Mouse (Mus musculus): Measurements from ENCODE around the gene Gm4858. TPM values are rescaled to one million over a fixed set of nuclear protein-coding genes. Genes with fewer than 3 reads are reported as not detected.
"Not testable (repeated sequence)": the region's sequence is repeated elsewhere in the genome, so short reads cannot be mapped to it uniquely, and the experiment has no call there.

The Gm4858 gene
- polyA plus RNA-seq (2015; fragmentation: Nextera tagmentation; extraction: Ambion mirVana) = not detected in 2 replicates

DNA sequence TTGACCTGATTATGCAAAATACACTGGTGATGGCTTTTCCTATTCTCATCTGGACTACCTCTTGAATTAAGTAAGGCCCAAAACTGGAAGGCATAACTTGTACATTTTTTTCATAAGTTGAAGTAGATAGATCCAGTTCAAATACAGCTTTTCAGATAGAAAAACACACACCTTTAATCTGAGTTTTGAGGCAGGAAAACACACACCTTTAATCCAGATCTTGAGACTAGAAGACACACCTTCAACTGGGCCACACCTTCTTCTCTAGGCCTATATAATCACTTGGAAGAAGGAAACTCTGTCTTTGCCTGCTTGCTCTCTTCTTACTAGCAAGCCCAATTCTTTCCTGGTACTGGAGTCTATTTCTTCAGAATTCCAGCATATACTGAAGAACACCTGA lies at the start of gene Gm4858:
Gm4858 (plus strand) TSS at position 301 of the 400 bp plus-strand sequence.
- not testable (repeated sequence) for H3K27ac ChIP-seq (replicated peaks); H3K27me3 ChIP-seq; H3K4me3 ChIP-seq (replicated peaks); H3K9me3 ChIP-seq (replicated peaks); H3K36me3 ChIP-seq; ATAC-seq (ENCODE audit: insufficient number of reproducible peaks, low FRiP score, low TSS enrichment, low read depth); H3K4me2 ChIP-seq (replicated peaks); H3K4me1 ChIP-seq; H3K9ac ChIP-seq

DNA sequence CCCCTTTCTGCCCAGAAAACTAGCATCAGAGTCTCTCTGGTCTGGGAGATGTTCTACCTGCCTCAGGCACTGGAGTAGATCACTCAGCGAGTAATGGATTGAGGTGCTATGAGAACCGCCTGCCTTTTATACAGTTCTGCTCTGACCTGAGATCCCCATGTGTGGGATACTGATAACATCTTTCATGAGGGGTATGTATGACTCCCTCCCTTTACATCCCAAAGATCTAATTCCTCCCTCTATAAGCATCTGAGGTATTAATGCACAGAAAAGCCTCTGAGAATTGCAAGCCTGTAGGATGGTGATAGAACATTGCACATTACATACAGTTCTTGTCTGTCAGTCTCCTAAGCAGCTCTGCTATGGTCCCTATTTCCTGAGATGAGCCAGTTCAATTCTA lies 49.7 kb upstream of the Gm4858 start, which contains the start of gene Lce1m:
Lce1m (minus strand) TSS at position 101 of the 400 bp plus-strand sequence.
- no peaks in the 10 kb centered on the region for H3K36me3 ChIP-seq
- H3K27me3 ChIP-seq = no peaks in the 10 kb centered on the region
- ATAC-seq (ENCODE audit: insufficient number of reproducible peaks, low FRiP score, low TSS enrichment, low read depth) = no peak
- H3K4me3 ChIP-seq (replicated peaks) = no peak within 1 kb of the TSS
- WGBS = 73% methylated on average over 2 of the region's 2 CpGs
- no peak within 1 kb of the TSS for H3K9ac ChIP-seq
- no peaks in the 10 kb centered on the region for H3K9me3 ChIP-seq (replicated peaks)
- no peak within 1 kb of the TSS for H3K27ac ChIP-seq (replicated peaks)
- no peaks in the 10 kb centered on the region for H3K4me1 ChIP-seq
- no peak within 1 kb of the TSS for H3K4me2 ChIP-seq (replicated peaks)

DNA sequence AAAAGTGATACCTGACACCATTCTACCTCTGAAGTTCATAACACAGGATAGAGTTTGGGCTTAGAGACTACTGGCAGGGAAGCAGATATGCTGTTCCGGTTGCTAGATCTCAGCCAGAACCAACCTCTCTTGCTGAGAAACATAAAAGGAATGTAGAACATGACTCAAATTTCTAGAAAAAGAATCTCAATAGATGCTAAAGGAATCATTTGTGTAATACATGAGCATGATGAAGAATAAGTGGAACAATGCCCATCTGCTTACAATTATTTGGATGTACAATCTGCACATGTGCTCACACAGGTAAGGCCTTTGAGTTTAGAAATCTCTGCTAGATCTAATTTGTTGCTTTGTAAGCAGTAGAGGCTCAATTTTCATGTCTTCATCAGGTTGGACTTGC lies 47.5 kb upstream of the Gm4858 start:
- H3K27ac ChIP-seq (replicated peaks) = no peak overlapping the region
- no peaks in the 10 kb centered on the region for H3K27me3 ChIP-seq
- H3K4me1 ChIP-seq = no peaks in the 10 kb centered on the region
- no peaks in the 10 kb centered on the region for H3K36me3 ChIP-seq
- no peaks in the 10 kb centered on the region for H3K9me3 ChIP-seq (replicated peaks)
- no peak overlapping the region for H3K4me2 ChIP-seq (replicated peaks)
- H3K9ac ChIP-seq = no peak overlapping the region
- ATAC-seq (ENCODE audit: insufficient number of reproducible peaks, low FRiP score, low TSS enrichment, low read depth) = no peak
- WGBS = 80% methylated on average over 1 of the region's 1 CpGs
- H3K4me3 ChIP-seq (replicated peaks) = no peak overlapping the region

DNA sequence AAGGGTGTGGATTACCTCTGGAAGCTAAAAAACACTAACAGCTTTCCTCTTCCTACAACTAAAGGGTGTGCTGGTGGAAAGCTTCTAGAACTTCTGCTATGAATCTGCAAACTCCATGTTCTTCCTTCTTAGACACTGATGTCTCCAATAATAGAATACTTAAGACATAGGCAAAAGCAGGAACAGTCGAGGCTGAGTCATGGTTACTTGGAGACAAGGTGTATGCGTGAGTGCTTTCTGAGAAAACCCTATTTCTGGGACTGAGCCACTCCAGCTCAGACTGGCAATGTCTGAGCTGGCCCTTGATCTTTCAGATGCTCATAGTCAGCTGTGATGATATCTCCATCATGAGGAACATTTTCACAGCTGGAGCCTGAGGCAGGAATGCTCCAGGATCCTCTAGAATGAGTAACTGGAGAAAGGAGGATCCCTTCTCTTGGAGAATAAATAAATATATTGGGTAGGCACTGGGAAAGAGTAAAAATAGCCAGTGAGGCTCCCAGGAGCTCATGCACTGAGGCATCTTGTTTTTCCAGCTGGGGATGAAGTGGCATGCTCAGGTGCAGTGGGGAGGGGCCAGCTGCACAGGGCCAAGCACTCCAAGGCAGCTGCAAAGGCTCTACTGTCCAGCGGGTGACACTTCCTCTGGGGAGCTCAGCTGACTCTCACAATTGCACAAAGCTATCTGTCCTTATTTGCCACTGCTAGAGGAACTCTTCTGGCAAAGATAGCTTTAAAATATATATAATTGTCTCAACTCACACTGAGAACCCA lies 45.0 kb upstream of the Gm4858 start:
- no peaks in the 10 kb centered on the region for H3K9me3 ChIP-seq (replicated peaks)
- no peak for ATAC-seq (ENCODE audit: insufficient number of reproducible peaks, low FRiP score, low TSS enrichment, low read depth)

DNA sequence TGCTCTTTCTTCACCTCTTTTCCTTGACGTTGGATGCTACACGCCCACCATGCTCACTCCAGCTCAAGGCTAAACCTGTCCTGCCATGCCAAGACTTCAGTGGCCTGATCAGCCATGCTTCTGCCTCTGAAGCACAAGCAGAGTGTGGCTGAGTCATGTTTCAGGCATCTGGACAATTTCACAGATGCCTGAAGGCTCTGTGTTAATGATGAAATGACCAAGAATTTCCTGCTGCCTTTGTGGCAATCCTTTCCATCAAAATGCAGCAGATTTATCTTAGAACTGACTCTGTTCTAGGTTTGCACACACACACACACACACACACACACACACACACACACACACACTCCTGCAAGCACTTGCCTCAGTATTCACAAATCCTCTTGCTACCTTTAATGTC lies 43.1 kb upstream of the Gm4858 start:
- Histone ChIP-seq H3K4me1 (no peaks in the 10 kb centered on the region), H3K4me2 (replicated peaks) (no peak overlapping the region), H3K9me3 (replicated peaks) (no peaks in the 10 kb centered on the region), H3K27me3 (no peaks in the 10 kb centered on the region), H3K36me3 (no peaks in the 10 kb centered on the region), H3K9ac (no peak overlapping the region), H3K27ac (replicated peaks) (no peak overlapping the region), H3K4me3 (replicated peaks) (no peak overlapping the region)
- ATAC-seq (ENCODE audit: insufficient number of reproducible peaks, low FRiP score, low TSS enrichment, low read depth) = no peak
- 51% methylated on average over 2 of the region's 2 CpGs for WGBS

More for the DNA sequence above, 45.0 kb upstream of the Gm4858 start:
- no peaks in the 10 kb centered on the region for H3K27me3 ChIP-seq
- H3K36me3 ChIP-seq = no peaks in the 10 kb centered on the region
- WGBS = 80% methylated on average over 3 of the region's 3 CpGs
- H3K4me1 ChIP-seq = no peaks in the 10 kb centered on the region
- no peak overlapping the region for H3K4me3 ChIP-seq (replicated peaks)
- H3K27ac ChIP-seq (replicated peaks) = no peak overlapping the region
- H3K4me2 ChIP-seq (replicated peaks) = no peak overlapping the region
- no peak overlapping the region for H3K9ac ChIP-seq

DNA sequence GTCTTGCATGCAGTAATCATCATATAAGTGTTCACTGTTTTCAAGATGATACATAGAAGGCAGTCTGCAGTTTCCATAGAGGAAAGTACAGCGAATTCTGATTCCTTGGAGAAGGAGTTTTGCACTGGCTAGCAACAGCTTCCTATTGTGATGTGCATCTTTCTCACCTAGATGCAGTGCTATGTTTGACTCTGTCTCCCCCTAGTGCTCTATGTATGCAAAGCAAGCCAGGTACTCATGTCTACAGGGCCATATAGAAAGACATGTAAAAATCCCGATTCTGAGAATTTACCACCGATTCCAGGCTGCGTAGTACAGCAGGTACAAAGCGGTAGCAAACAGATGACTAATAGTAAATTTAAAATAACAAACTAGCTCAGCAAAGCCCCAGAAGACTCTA lies 37.2 kb upstream of the Gm4858 start:
- WGBS = 52% methylated on average over 5 of the region's 5 CpGs
- no peak overlapping the region for H3K4me3 ChIP-seq (replicated peaks)
- H3K36me3 ChIP-seq = no peaks in the 10 kb centered on the region
- H3K4me2 ChIP-seq (replicated peaks) = no peak overlapping the region
- H3K27ac ChIP-seq (replicated peaks) = no peak overlapping the region
- no peaks in the 10 kb centered on the region for H3K4me1 ChIP-seq
- H3K9me3 ChIP-seq (replicated peaks) = no peaks in the 10 kb centered on the region
- no peak overlapping the region for H3K9ac ChIP-seq
- no peak for ATAC-seq (ENCODE audit: insufficient number of reproducible peaks, low FRiP score, low TSS enrichment, low read depth)
- H3K27me3 ChIP-seq = no peaks in the 10 kb centered on the region

DNA sequence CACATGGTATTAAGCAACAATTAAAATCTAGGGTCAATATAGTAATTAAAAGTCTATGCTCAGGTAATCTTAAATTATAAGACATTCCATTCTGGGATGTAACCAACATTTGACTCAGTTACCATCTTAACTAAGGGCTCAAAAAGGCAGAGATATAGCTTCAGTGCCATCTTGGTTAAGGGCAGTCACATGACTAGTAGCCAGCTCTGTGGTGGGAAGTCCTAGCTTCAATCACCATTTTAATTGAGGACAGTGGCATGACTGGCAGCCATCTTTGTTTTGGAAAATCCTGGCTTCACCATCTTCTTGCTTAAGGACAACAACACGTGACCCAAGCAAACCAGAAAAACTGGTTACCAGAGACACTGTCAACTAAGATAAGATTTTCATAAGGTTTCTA lies 18.4 kb upstream of the Gm4858 start:
- Histone ChIP-seq H3K9me3 (replicated peaks) (no peaks in the 10 kb centered on the region), H3K36me3 (no peaks in the 10 kb centered on the region), H3K9ac (no peak overlapping the region), H3K4me1 (no peaks in the 10 kb centered on the region), H3K4me3 (replicated peaks) (no peak overlapping the region), H3K27me3 (no peaks in the 10 kb centered on the region), H3K4me2 (replicated peaks) (no peak overlapping the region), H3K27ac (replicated peaks) (no peak overlapping the region)
- WGBS = 66% methylated on average over 1 of the region's 1 CpGs
- no peak for ATAC-seq (ENCODE audit: insufficient number of reproducible peaks, low FRiP score, low TSS enrichment, low read depth)

DNA sequence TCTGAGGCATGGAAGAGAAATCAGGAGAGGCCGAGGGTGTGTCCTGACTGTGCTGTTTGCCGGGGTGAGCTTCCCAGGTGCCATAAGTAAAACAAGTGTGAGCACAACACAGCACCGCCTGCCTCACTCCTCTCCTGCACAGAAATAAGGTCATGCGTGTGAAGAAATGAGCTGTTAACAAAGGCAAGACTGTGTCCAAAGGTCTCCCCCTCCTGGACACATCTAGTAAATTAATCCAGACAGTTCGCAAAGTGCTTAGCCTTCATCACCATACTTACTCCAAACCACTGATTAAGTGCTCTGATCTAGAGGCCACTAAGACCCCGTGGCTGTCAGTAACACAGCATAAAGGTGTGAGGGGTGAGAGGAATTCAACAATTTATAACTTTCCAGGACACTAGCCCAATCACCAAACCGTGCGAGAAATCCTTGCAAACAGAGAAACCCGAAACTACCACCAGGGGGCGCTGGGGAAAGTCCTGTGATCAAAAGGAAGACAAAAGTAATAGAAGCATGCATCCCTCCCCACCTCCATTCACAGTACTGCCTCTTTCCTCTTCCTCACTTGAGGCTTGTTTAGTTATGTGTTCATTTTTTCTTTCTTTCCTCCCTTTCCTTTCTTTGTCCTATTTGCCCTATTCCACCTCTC lies 15.7 kb upstream of the Gm4858 start:
- no peak overlapping the region for H3K9ac ChIP-seq
- ATAC-seq (ENCODE audit: insufficient number of reproducible peaks, low FRiP score, low TSS enrichment, low read depth) = no peak
- H3K4me3 ChIP-seq (replicated peaks) = no peak overlapping the region
- no peaks in the 10 kb centered on the region for H3K27me3 ChIP-seq
- H3K4me1 ChIP-seq = no peaks in the 10 kb centered on the region
- H3K9me3 ChIP-seq (replicated peaks) = no peaks in the 10 kb centered on the region
- 53% methylated on average over 10 of the region's 10 CpGs for WGBS
- H3K27ac ChIP-seq (replicated peaks) = no peak overlapping the region
- H3K4me2 ChIP-seq (replicated peaks) = no peak overlapping the region
- H3K36me3 ChIP-seq = no peaks in the 10 kb centered on the region

DNA sequence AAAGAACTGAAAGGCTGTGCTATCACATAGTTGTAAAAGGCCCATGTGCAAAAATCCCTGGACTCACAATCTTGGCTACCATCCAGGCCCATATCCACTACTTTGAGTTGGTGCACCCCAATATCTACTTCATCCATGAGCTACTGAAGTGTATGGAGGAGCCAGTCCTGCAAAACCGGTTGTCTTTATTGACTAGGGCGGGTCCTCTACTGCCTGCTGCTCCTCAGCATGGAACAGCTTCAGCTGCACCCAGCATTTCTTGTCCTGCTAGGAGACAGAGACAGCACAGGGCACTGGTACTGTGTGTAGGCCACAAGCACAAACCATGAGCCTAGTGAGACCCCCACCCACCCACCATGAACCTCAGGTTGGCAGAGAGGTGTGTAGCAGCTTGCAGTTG lies 18.0 kb downstream of the Gm4858 start:
- Histone ChIP-seq H3K9me3 (replicated peaks) (no peaks in the 10 kb centered on the region), H3K27me3 (no peaks in the 10 kb centered on the region), H3K4me2 (replicated peaks) (no peak overlapping the region), H3K27ac (replicated peaks) (no peak overlapping the region), H3K9ac (no peak overlapping the region), H3K36me3 (no peaks in the 10 kb centered on the region), H3K4me3 (replicated peaks) (no peak overlapping the region), H3K4me1 (no peaks in the 10 kb centered on the region)
- 80% methylated on average over 2 of the region's 2 CpGs for WGBS
- ATAC-seq (ENCODE audit: insufficient number of reproducible peaks, low FRiP score, low TSS enrichment, low read depth) = no peak

DNA sequence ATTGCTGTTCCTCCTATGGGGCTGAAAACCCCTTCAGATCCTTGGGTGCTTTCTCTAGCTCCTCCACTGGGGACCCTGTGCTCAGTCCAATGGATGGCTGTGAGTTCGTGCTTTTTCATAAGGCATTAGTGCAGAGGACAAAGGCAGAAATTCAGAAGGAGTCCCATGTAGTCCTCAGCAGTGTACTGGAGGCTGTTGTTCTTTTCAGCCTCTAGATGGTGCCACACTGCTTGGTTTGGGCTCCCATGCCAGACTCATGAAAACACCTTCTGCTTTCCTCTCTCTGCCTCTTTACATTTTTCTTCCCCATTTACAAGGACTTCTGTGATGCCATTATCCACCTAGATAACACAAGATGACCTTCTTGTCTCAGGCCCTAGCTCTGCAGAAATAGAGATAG lies 25.0 kb downstream of the Gm4858 start:
- not testable (repeated sequence) for H3K36me3 ChIP-seq; H3K27ac ChIP-seq (replicated peaks); H3K4me3 ChIP-seq (replicated peaks); H3K27me3 ChIP-seq; ATAC-seq (ENCODE audit: insufficient number of reproducible peaks, low FRiP score, low TSS enrichment, low read depth); H3K4me1 ChIP-seq; H3K4me2 ChIP-seq (replicated peaks); H3K9ac ChIP-seq; H3K9me3 ChIP-seq (replicated peaks)
- WGBS = 35% methylated on average over 1 of the region's 1 CpGs

DNA sequence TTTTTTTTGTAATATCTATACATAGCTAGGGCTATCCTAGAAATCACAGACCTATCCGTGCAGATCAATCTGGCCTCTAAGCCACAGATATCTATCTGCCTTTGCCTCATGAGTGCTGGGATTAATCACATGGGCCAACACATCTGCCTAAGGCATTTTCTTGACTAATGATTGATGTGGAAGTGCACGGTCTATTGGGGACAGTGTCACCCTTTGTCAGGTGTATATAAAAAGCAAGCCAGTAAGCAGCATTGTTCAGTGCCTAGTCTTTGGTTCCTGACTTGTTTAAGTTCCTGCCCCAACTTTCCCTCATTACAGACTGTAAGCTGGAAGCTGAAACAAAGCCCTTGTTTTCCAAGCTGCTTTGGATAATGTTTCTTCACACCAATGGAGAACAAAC lies 27.8 kb downstream of the Gm4858 start:
- Histone ChIP-seq H3K4me1 (no peaks in the 10 kb centered on the region), H3K9me3 (replicated peaks) (no peaks in the 10 kb centered on the region), H3K27me3 (no peaks in the 10 kb centered on the region), H3K4me3 (replicated peaks) (no peak overlapping the region), H3K4me2 (replicated peaks) (no peak overlapping the region), H3K9ac (no peak overlapping the region), H3K27ac (replicated peaks) (no peak overlapping the region), H3K36me3 (no peaks in the 10 kb centered on the region)
- WGBS = 47% methylated on average over 2 of the region's 2 CpGs
- ATAC-seq (ENCODE audit: insufficient number of reproducible peaks, low FRiP score, low TSS enrichment, low read depth) = no peak

DNA sequence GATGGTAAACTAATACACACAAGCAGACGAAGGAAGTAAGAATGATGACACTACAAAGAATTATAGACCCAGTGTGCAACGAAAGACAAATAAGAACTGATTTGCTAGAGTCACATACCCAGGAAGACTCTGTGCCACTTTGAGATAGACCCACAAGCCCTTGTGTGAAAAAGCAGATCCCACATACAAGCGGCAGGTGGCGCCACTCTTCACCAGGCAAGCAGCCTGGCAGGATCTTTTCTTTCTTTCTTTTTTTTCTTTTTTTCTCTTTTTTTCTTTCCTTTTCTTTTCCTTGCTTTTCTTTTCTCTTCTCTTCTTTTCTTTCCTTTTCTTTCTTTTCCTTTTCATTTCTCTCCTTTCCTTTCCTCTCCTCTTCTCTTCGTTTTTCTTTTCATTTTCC lies 43.0 kb downstream of the Gm4858 start:
- no peak overlapping the region for H3K27ac ChIP-seq (replicated peaks)
- H3K4me3 ChIP-seq (replicated peaks) = no peak overlapping the region
- no peak overlapping the region for H3K4me2 ChIP-seq (replicated peaks)
- no peaks in the 10 kb centered on the region for H3K36me3 ChIP-seq
- H3K4me1 ChIP-seq = no peaks in the 10 kb centered on the region
- H3K27me3 ChIP-seq = no peaks in the 10 kb centered on the region
- no peaks in the 10 kb centered on the region for H3K9me3 ChIP-seq (replicated peaks)
- ATAC-seq (ENCODE audit: insufficient number of reproducible peaks, low FRiP score, low TSS enrichment, low read depth) = no peak
- no peak overlapping the region for H3K9ac ChIP-seq
- 38% methylated on average over 5 of the region's 5 CpGs for WGBS
